Mouse (Mus musculus) adrenal gland, postnatal 25 days (tissue): ENCODE data around the gene Lrrc8e. TPM values are rescaled to one million over a fixed set of nuclear protein-coding genes. Genes with fewer than 3 reads are reported as not detected.

Experiments used
- DNase-seq: peaks from one replicate; pipeline ENCODE4 v3.0.0; 2021; ENCODE audit warnings: mixed read lengths
- long read RNA-seq: library from polyadenylated mRNA; stranded (forward); transcript quantifications from one replicate; pipeline ENCODE4 v2.0.0, GENCODE M21; 2021
- total RNA-seq: library from RNA; stranded (reverse); gene quantifications from 2 replicates; pipeline ENCODE4 v1.2.3, GENCODE M21; 2021

Gene Lrrc8e
- total RNA-seq = 18.0 and 18.6 TPM in 2 replicates
- long read RNA-seq, transcript Lrrc8e-201 (3 exons, 3,878 nt) = major isoform, 19 of 26 reads
- long read RNA-seq, partial matches to known transcripts = 0 of 26 reads
- long read RNA-seq, other reads (novel, unspliced or antisense) = 7 of 26 reads

DNA sequence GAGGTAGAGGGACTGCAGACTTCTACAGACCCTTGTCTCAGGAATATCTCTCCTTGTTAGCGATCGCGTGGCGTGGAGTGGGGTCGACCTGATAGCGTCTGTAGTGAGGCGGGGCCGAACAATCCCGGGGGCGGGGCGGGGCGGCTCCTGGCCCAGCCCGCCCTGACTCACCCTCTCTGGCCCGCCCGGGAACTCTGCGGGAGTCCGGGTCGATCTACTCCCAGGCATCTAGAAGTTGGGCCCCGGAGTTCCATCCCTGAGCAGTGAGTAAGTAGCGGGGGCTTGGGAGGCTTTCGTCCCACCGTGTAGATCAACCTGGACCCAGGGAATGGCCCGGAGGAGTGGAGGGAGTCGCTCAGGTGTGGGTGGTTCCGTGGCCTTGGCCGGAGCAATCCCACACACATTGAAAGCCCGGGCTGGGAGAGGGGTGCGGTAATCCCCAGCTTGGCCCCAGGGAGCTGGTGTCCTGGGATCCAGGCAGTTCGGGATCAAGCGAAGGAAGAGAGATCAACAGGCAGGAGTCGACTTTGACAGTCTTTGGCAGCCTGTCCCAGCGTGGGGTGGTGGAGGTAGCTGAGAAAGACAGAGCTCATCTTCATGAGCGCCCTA, at the start of gene Lrrc8e:
TSS of gene Lrrc8e (plus strand) at position 89 of the 609 bp plus-strand sequence.
- peak; percentile 82 for DNase-seq

DNA sequence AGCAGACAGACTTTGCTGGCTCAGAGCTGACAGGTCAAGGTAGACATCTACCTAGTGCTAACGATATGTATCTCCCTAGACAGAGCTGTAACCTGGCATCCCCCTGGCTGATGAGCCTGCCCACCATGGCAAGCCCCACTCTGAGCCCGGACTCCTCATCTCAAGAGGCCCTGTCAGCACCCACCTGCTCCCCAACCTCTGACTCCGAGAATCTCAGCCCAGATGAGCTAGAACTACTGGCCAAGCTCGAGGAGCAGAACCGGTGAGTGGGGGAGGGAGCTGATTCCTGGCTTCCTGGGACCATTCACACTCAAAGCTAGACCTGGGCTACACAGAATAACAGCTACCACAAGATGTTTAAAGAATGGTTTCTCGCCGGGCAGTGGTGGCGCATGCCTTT, 43.2 kb upstream of the Lrrc8e start:
- DNase-seq = no peak

DNA sequence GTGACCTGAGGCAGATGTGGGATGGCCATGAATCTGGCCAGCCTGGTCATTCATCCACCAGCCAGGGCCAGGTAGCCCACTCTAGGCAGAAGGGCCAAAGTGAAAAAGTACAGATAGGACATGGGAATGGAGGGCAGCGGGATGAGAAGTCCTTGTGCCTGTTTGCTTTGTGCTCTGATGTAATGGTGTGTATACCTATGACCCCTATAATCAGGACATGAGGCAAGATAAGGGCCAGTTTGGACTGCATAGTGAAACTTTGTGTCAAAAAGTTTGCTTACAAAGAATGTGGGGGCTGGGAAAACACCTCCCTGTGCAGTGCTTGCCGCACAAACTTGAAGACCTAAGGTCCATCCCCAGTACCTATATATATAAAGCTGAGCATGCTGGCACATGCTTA, 40.5 kb upstream of the Lrrc8e start:
- no peak for DNase-seq

DNA sequence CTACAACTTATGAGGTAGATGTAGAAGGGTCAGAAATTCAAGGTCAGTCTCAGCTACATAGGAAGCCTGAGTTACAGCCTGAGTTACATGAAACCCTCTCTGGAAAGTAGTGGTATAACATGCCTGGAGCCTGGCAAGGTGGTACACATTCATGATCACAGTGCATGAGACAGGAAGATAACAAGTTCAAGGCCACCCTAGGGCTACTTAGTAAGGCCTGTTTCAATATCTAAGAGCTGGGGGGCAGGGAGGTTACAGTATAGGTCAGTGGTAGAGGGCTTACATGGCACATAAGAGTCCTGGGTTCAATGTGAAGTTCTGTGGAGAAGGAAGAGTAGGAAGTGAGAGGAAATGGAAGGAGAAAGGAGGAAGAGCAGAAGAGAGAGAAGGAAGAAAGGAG, 38.0 kb upstream of the Lrrc8e start:
- DNase-seq = no peak

- DNase-seq = no peak
Measured at GRCm38 (mm10) chr8:4189031-4189722, 37.5 kb upstream of the Lrrc8e start.

DNA sequence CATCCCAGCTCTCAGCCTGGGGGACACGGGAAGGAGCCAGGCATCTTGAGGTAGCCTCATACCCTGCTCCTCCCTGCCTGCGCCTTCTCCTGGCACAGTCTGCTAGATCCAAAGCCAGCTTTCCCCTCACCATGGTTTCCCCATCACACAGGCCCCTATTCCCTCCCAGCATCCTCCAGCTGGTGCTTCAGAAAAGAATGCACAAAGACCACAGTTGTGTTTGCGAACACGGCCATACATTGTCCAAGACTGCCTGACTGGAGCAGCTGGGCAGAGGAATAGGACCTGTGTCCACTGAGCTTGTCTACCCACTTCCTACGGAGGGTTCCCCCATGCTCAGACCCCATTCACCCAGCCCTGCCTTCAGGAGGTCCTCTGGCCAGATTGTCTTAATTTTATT, 34.3 kb upstream of the Lrrc8e start:
- no peak for DNase-seq

DNA sequence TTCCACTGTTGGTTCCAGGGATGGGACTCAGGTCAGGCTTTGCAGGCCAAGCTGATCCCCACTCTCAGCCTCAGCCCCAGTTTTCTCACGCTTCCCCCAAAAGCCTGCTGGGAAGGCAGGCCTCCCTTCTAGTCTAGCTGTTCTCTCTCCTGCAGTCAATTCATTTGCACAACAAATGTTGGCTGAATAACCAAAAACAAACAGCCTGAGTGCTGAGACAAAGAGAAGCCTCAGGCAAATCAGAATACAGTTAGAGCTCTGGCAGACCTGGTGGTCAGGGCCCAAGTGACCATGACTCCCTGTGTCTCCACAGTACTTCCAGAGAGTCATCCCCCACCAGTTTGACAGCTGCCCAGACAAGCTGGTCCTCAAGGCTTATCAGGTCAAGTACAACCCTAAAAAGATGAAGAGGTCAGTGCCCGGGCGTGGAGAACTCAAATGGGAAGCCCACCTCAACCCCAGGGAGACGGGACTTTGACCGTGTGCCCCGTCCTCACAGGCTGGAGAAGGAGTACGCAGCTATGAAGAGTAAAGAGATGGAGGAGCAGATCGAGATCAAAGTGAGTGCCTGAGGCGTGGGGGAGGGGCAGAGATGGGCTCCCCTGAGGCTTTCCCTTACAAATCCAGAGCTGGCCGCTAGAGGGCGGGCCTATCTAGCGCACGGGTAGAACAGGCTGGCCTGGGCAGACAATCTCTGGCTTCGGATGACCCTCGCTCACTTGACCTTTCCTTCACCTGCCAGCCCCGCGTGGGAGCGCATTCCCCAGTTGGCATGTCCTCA, 33.6 kb upstream of the Lrrc8e start:
- DNase-seq = peak; percentile 91

DNA sequence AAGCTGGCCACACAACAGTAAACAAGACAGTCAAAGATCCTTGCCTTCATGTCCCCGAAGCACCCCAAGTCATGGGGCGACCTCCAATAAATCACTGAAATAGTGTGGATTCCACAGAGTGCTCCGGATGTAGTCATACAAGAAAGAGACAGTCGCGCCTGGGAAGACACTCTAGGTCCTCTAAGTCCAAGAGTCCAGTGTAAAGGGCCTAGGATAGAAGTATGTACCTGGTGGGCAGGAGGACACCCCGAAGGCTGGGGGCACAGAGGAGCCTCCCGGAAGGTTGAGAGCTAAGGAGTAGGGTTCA, 33.1 kb upstream of the Lrrc8e start:
- no peak for DNase-seq

DNA sequence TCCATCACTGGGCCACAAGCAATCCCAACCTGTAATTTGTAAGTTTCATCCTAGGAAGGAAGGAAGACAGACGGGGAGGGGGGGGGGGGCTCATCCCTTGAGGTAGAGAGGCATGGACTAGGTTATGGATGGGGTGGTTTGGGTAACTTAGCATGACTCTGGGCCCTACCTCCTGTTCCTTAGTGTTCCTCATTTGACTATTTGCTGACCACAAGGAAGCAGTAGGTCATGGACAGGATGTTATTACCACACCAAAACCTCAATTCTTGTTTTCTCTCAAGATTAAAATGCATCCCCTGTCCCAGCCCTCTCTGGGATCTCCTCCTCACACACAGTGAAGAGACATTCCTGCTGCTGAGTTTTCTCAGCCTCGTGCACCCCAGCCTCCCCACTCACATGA, 25.3 kb upstream of the Lrrc8e start:
- DNase-seq = no peak

DNA sequence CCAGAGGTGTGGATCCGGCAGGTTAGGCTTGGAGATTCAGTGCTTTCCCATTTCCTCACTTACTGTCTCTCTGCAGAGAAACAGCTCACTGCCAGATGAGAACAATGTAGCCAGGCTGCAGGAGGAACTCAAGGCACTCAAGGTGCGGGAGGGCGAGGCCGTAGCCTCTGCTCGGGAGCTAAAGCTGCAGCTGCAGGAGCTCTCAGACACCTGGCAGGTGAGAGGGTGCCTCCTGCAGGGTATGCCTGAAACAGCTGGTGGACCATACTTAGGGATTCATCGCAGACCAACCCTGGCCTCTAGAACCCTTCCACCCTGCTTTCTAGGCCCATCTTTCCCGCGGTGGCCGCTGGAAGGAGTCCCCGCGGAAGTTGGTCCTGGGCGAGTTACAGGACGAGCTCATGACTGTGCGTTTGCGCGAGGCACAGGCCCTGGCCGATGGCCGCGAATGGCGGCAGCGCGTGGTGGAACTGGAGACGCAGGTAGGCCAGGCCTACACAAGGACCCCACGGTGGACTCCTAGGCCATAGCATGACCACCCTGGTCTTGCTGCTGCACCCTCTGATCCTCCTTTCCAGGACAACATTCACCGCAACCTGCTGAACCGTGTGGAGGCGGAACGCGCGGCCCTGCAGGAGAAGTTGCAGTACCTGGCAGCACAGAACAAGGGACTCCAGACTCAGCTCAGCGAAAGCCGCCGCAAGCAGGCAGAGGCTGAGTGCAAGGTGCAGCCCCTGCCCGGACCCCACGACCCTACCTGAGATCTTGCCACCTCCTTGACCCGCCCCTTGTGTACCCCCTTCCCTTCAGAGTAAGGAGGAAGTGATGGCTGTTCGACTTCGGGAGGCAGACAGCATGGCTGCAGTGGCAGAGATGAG, 21.1 kb upstream of the Lrrc8e start:
- no peak for DNase-seq

DNA sequence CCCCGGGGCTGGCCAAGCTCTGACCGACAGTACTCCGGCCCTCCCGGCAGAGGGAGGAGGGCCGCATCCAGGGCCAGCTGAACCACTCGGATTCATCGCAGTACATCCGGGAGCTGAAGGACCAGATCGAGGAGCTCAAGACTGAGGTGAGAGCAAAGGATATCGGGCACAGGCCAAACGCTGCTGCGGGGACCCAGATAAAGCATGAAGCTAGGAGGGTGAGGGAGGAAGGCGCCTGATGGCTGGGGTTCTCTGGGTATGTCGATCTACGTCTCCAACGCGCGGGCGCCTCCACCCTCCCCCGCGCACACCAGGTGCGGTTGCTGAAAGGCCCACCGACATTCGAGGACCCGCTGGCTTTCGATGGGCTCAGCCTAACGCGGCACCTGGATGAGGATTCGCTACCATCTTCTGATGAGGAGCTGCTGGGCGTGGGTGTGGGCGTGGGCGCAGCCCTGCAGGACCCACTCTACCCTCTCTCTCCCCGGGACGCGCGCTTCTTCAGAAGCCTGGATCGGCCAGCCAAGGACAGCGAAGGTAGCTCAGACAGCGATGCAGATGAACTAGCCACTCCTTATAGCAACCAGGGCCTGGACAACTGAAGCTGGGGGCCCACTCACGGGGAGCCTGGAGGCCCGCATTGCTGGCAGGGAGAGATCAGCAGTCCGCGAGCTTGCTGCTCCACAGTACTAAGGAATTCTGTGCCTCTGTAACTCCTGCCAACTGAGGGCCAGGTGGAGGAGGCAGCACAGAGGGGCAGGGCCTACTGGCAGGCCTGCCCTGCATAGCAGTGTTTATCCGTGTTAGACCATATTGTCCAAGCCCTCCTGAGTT, 20.2 kb upstream of the Lrrc8e start:
- DNase-seq = no peak

- no peak for DNase-seq
Measured at GRCm38 (mm10) chr8:4207016-4207350, 19.6 kb upstream of the Lrrc8e start.

DNA sequence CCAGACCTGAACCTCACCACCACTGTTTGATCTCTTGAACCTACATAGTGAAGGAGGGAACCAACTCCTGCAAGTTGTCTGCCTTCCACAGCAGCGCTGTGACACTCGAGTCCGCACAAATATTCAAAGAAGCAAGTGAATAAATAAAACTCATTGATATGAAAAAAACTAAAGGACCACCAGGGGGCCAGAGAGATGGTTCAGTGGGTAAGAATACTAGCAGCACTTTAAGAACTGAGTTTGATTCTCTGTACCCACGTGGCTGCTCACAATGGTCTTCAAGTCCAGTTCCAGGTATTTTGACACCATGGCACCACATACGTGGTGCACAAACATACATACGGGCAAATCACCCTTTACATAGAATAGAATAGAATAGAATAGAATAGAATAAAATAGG, 15.5 kb upstream of the Lrrc8e start:
- no peak for DNase-seq

DNA sequence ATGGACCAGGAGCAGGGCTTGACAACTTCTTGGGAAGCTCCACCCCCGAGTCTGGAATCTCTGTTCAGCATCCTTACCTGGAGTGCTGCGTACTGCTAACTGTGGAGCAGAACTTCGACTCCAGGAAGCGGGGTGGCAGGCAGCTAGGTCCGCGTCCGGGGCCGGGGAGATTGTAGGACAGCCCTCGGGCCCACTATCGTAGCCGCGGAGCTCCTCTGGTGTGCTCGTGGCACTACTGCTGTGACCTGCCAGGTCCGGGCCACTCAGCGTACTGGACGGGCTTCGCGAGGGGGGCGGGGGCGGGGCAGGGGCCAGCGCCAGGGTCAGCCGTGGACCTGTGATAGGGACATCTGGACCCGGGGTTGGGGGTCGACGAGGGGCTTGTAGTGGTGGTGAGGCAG, 13.8 kb upstream of the Lrrc8e start:
- no peak for DNase-seq

- DNase-seq = peak; percentile 81
Measured at GRCm38 (mm10) chr8:4213210-4214005, 13.2 kb upstream of the Lrrc8e start.

GRCm38 (mm10) chr8:4214006-4214980, 12.3 kb upstream of the Lrrc8e start:
- peak; percentile 74 for DNase-seq

DNA sequence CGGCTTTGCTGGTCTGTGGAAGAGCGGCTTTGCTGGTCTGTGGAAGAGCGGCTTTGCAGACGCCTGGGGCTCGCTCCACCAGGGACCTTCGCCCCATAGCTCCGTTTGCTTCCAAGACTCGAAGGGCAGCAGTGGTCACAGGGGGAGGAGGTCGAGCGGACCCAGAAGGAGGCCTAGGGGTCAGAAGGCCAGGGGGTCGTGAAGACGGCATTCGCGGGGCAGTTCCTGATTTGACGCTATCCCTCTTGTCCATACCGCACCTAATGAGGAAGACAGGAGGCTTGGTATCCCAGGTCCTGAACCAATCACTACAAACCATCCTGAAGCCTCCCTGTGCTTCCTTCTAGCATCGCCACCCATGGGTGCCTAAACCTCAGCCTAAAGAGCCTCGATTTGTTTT, 10.3 kb upstream of the Lrrc8e start:
- DNase-seq = no peak

- peak; percentile 50 for DNase-seq
Measured at GRCm38 (mm10) chr8:4216791-4217621, 9.6 kb upstream of the Lrrc8e start, which contains the start of gene Prr36. Gene Prr36, minus strand, starts transcription at chr8:4217459.
